Mouse (Mus musculus) frontal cortex, postnatal 10 days (tissue): Measurements from ENCODE around the gene Ceacam11.
"Not testable (repeated sequence)": the region's sequence is repeated elsewhere in the genome, so short reads cannot be mapped to it uniquely, and the experiment has no call there.

Experiments used
- DNase-seq, 2 experiments: peaks; one replicate each; pipeline ENCODE4 v3.0.0; 2022; ENCODE audit warnings: low spot score in 2 of 2, mixed read lengths in 1 of 2

Ceacam11 gene

DNA sequence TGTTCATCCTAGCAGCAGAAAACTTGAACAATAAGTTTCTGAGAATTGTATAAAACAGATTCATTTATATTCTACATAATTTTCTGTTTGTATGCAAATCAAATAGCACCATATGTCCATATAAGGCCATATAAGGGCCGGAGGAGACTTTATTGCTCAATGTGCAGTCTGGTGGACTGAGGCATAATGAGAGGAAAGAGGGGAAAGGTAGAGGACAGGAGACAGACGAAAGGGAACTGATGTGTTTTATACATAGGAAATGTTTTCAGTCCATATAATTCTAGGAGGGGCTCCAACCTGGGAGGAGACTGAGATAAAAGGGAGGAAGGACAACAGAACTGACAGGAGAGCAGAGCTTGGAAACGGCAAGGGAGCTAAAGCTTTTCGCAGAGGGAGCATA, at the start of gene Ceacam11:
TSS of gene Ceacam11 (plus strand) at position 301 of the 400 bp plus-strand sequence.
- DNase-seq: no peak

DNA sequence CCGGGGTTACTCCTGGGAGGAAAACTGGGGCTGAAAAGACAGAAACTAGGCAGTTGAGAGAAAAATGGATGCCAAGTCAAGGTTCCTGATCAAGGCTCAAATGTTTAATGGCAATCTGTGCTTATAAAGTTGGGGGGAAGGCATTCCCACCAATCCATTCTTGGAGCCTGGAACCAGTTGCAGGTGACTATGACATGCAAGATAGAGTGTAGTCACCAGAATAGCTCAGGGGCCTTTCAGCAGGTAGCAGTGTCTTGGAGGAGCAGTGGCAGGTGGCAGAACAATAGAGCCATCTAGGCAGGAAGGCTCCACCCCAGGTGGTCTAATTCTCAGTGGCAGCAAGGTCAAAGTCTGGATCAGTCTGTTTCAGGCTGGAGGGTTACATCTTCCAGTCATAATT, 29.2 kb downstream of the Ceacam11 start:
- DNase-seq: not testable (repeated sequence)

DNA sequence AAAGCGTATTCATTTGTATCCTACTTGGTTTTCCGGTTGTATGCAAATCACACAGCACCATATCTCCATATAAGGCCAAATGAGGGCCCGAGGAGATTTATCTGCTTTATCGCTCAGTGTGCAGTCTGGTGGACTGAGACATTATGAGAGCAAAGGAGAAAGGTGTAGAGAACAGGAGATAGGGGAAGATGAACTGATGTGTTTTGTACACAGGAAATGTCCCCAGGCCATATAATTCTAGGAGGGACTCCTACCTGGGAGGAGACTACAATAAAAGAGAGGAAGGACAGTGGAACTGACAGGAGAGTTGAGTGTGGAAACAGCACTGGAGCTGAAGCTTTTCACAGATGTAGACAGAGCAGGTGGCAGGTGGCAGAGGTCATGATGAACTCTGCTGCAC, 37.7 kb downstream of the Ceacam11 start, which contains the start of gene Ceacam13:
TSS of gene Ceacam13 (plus strand) at position 301 of the 400 bp plus-strand sequence.
- DNase-seq: no peak
